Mouse (Mus musculus): ENCODE results near the gene Slc12a6.

Gene Slc12a6

GRCm38 (mm10) chr2:112265448-112266241 is at the start of gene Slc12a6:
TSS of gene Slc12a6 (plus strand) at chr2:112265825.
- peak; percentile 98 for DNase-seq (ENCODE audit: low read depth, low spot score)

- peak; percentile 61 for DNase-seq (ENCODE audit: low read depth, low spot score)
Observed at GRCm38 (mm10) chr2:112215977-112216376, 49.6 kb upstream of the Slc12a6 start.

- no peak for DNase-seq (ENCODE audit: low read depth, low spot score)
Observed at GRCm38 (mm10) chr2:112217614-112218013, 48.0 kb upstream of the Slc12a6 start.

GRCm38 (mm10) chr2:112220880-112221279 is 44.7 kb upstream of the Slc12a6 start:
- DNase-seq (ENCODE audit: low read depth, low spot score) = no peak

- DNase-seq (ENCODE audit: low read depth, low spot score) = no peak
Observed at GRCm38 (mm10) chr2:112222607-112223006, 43.0 kb upstream of the Slc12a6 start.

- DNase-seq (ENCODE audit: low read depth, low spot score) = no peak
Observed at GRCm38 (mm10) chr2:112224356-112224755, 41.3 kb upstream of the Slc12a6 start.

GRCm38 (mm10) chr2:112232623-112233022 is 33.0 kb upstream of the Slc12a6 start:
- DNase-seq (ENCODE audit: low read depth, low spot score) = no peak

- DNase-seq (ENCODE audit: low read depth, low spot score) = no peak
Observed at GRCm38 (mm10) chr2:112236620-112237019, 29.0 kb upstream of the Slc12a6 start.

GRCm38 (mm10) chr2:112238006-112238405 is 27.6 kb upstream of the Slc12a6 start:
- DNase-seq (ENCODE audit: low read depth, low spot score) = peak; percentile 9

- peak; percentile 91 for DNase-seq (ENCODE audit: low read depth, low spot score)
Observed at GRCm38 (mm10) chr2:112239212-112239934, 26.3 kb upstream of the Slc12a6 start, which contains the start of gene Lpcat4. TSS of gene Lpcat4 (plus strand) at chr2:112239468.

GRCm38 (mm10) chr2:112239935-112240721 is 25.5 kb upstream of the Slc12a6 start:
- peak; percentile 80 for DNase-seq (ENCODE audit: low read depth, low spot score)

- DNase-seq (ENCODE audit: low read depth, low spot score) = no peak
Observed at GRCm38 (mm10) chr2:112241787-112242186, 23.8 kb upstream of the Slc12a6 start.

- DNase-seq (ENCODE audit: low read depth, low spot score) = no peak
Observed at GRCm38 (mm10) chr2:112245307-112245706, 20.3 kb upstream of the Slc12a6 start.

- DNase-seq (ENCODE audit: low read depth, low spot score) = peak; percentile 65
Observed at GRCm38 (mm10) chr2:112246193-112246592, 19.4 kb upstream of the Slc12a6 start.

GRCm38 (mm10) chr2:112247323-112247722 is 18.3 kb upstream of the Slc12a6 start:
- DNase-seq (ENCODE audit: low read depth, low spot score) = no peak

GRCm38 (mm10) chr2:112249780-112250453 is 15.7 kb upstream of the Slc12a6 start:
- DNase-seq (ENCODE audit: low read depth, low spot score) = no peak

GRCm38 (mm10) chr2:112254675-112255515 is 10.7 kb upstream of the Slc12a6 start:
- no peak for DNase-seq (ENCODE audit: low read depth, low spot score)

GRCm38 (mm10) chr2:112259241-112259962 is 6.2 kb upstream of the Slc12a6 start, which contains the start of gene Nutm1:
TSS of gene Nutm1 (minus strand) at chr2:112259291.
- DNase-seq (ENCODE audit: low read depth, low spot score) = peak; percentile 78

GRCm38 (mm10) chr2:112261748-112262653 is 3.6 kb upstream of the Slc12a6 start, which contains the start of gene Nop10:
TSS of gene Nop10 (plus strand) at chr2:112261926.
- peak; percentile 94 for DNase-seq (ENCODE audit: low read depth, low spot score)
